Mouse (Mus musculus): ENCODE data around the gene Gstp2. TPM values are rescaled to one million over a fixed set of nuclear protein-coding genes. Genes with fewer than 3 reads are reported as not detected.

The Gstp2 gene
- polyA plus RNA-seq, 1 experiment from 2014 or later: 1.1 TPM

DNA sequence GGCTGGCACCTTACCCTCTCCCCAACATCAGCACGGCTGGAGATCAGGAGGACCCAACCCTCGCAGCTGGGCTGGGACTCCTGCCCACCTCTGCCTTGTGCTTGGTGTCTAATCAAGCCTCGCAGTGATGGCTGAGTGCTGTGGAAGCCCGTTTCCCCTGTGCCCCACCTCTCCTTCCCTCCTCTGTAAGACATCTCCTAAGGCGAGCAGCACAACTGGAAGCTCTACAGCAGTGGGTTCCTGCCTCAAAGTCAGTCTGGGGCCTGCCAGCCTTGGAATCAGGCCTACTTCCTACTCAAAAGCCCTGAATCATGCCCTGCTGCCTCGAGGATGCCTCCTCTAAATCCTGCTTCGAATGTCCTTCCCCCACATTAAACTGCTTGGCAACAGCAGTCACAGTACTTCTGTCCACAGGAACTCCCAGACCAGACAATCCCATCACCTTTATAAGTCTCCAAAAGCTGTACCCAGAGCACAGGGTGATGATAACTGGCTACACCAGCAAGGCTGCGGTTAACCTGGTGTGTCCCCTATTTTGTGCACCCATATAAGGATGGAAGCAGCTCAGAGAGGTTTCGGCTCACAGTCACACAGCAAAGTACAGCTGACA, 46.6 kb downstream of the Gstp2 start:
- 89% methylated on average over 9 of the region's 9 CpGs for WGBS
- no peak for ATAC-seq
- Histone ChIP-seq H3K27me3 (replicated peaks; ENCODE audit: control insufficient read depth, insufficient read depth, low read length) (no peaks in the 10 kb centered on the region), H3K4me3 (replicated peaks; ENCODE audit: low read length) (no peak overlapping the region; the same call in 1 of the 2 replicates), H3K9me3 (ENCODE audit: control insufficient read depth, low read length) (no peaks in the 10 kb centered on the region), H3K9ac (replicated peaks; ENCODE audit: low read depth, low read length) (no peak overlapping the region; the same call in 1 of the 2 replicates), H3K36me3 (ENCODE audit: control insufficient read depth, insufficient read depth) (no peaks in the 10 kb centered on the region), H3K27ac (ENCODE audit: low read length) (no peak overlapping the region), H3K4me2 (ENCODE audit: low read length) (peak overlapping the region; percentile 74), H3K4me1 (replicated peaks; ENCODE audit: control insufficient read depth, insufficient read depth, low read length) (peaks cover 13% of the 10 kb centered on the region)

DNA sequence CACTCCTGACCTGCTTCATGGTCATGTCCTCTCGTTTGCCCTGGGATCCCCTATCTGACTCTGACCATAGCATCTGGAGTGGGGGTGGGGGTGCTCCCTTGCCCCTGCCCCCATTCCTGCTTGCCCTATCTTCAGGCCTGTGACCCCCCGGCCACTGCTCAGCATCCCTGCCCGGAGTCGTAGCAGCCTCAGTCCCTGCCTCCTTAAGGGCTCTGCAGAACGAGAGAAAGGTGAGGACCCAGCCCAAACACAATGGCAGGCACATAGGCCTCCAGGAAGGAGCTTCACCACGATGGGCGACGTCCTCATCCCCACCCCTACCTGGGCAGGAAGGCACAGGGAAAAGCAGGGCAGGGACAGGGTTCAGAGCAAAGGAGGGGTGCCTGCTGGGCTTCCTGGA, 47.5 kb downstream of the Gstp2 start:
- H3K27me3 ChIP-seq (replicated peaks; ENCODE audit: control insufficient read depth, insufficient read depth, low read length): no peaks in the 10 kb centered on the region
- no peaks in the 10 kb centered on the region for H3K36me3 ChIP-seq (ENCODE audit: control insufficient read depth, insufficient read depth)
- ATAC-seq: no peak
- H3K4me1 ChIP-seq (replicated peaks; ENCODE audit: control insufficient read depth, insufficient read depth, low read length): peaks cover 13% of the 10 kb centered on the region
- H3K4me3 ChIP-seq (replicated peaks; ENCODE audit: low read length): no peak overlapping the region
- no peak overlapping the region for H3K4me2 ChIP-seq (ENCODE audit: low read length)
- 68% methylated on average over 8 of the region's 8 CpGs for WGBS
- no peak overlapping the region for H3K27ac ChIP-seq (ENCODE audit: low read length)
- H3K9ac ChIP-seq (replicated peaks; ENCODE audit: low read depth, low read length): no peak overlapping the region
- no peaks in the 10 kb centered on the region for H3K9me3 ChIP-seq (ENCODE audit: control insufficient read depth, low read length)

DNA sequence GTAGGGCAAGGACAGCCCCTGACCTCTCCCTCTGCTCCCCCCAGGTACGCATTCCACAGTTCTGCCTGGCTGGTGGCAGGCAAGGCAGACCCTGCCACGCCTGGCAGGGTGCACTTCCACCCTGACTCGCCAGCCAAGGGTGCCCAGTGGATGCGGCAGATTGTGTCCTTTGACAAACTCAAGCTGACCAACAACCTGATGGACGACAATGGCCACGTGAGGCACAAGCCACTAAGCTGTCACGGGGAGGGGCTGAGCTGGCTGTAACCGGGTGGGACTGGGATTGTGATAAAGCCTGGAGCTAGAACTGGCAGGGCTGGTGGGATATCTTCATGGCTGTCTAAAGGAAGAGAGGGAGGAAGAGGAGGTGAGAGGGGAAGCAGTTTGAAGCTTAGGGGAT, 48.6 kb downstream of the Gstp2 start:
- H3K4me3 ChIP-seq (replicated peaks; ENCODE audit: low read length): no peak overlapping the region
- H3K27me3 ChIP-seq (replicated peaks; ENCODE audit: control insufficient read depth, insufficient read depth, low read length): no peaks in the 10 kb centered on the region
- no peaks in the 10 kb centered on the region for H3K9me3 ChIP-seq (ENCODE audit: control insufficient read depth, low read length)
- ATAC-seq: no peak
- no peak overlapping the region for H3K4me2 ChIP-seq (ENCODE audit: low read length)
- peaks cover 13% of the 10 kb centered on the region for H3K4me1 ChIP-seq (replicated peaks; ENCODE audit: control insufficient read depth, insufficient read depth, low read length)
- WGBS: 65% methylated on average over 8 of the region's 8 CpGs
- no peak overlapping the region for H3K9ac ChIP-seq (replicated peaks; ENCODE audit: low read depth, low read length)
- no peak overlapping the region for H3K27ac ChIP-seq (ENCODE audit: low read length)
- H3K36me3 ChIP-seq (ENCODE audit: control insufficient read depth, insufficient read depth): no peaks in the 10 kb centered on the region

DNA sequence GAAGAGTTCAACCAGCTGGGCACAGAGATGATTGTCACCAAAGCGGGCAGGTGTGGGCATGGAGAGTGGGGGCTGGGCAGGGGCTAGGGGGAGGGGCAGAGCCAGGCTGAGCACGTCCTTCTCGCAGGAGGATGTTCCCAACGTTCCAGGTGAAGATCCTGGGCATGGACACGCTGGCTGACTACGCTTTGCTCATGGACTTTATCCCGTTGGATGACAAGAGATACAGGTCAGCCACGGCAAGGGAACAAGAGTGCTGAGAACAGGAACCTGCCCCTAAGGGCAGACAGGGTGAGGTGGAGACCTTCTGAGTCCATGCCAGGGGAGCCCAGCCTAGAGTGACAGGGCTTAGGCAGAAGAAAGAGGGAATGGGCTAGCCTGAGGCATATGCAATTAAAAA, 49.1 kb downstream of the Gstp2 start:
- H3K4me3 ChIP-seq (replicated peaks; ENCODE audit: low read length): no peak overlapping the region
- peaks cover 13% of the 10 kb centered on the region for H3K4me1 ChIP-seq (replicated peaks; ENCODE audit: control insufficient read depth, insufficient read depth, low read length)
- H3K9me3 ChIP-seq (ENCODE audit: control insufficient read depth, low read length): no peaks in the 10 kb centered on the region
- no peaks in the 10 kb centered on the region for H3K36me3 ChIP-seq (ENCODE audit: control insufficient read depth, insufficient read depth)
- no peak overlapping the region for H3K9ac ChIP-seq (replicated peaks; ENCODE audit: low read depth, low read length)
- 81% methylated on average over 8 of the region's 8 CpGs for WGBS
- H3K27ac ChIP-seq (ENCODE audit: low read length): no peak overlapping the region
- H3K4me2 ChIP-seq (ENCODE audit: low read length): no peak overlapping the region
- ATAC-seq: no peak
- H3K27me3 ChIP-seq (replicated peaks; ENCODE audit: control insufficient read depth, insufficient read depth, low read length): no peaks in the 10 kb centered on the region

DNA sequence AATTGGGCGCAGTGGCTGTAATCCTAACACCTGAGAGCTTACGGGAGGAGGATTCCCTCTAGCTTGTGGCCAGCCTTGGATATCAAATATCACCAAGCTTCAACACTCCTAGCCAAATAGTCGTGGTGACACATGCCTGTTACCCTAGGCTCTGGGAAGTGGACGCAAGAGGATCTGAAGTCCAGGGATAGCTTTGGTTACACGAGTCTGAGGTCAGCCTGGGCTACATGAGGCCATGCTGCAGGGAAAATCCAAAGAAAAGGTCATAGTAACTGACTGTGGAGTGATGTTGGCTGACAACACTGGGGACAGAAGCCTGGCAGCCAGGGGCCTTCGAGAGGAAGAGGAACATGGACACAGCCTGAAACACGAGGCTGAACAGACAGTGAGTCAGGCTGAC, 49.7 kb downstream of the Gstp2 start:
- WGBS: 74% methylated on average over 7 of the region's 7 CpGs
- Histone ChIP-seq H3K4me1 (replicated peaks; ENCODE audit: control insufficient read depth, insufficient read depth, low read length) (peaks cover 8% of the 10 kb centered on the region), H3K4me2 (ENCODE audit: low read length) (no peak overlapping the region), H3K36me3 (ENCODE audit: control insufficient read depth, insufficient read depth) (no peaks in the 10 kb centered on the region), H3K4me3 (replicated peaks; ENCODE audit: low read length) (no peak overlapping the region), H3K9me3 (ENCODE audit: control insufficient read depth, low read length) (no peaks in the 10 kb centered on the region), H3K9ac (replicated peaks; ENCODE audit: low read depth, low read length) (no peak overlapping the region), H3K27me3 (replicated peaks; ENCODE audit: control insufficient read depth, insufficient read depth, low read length) (no peaks in the 10 kb centered on the region), H3K27ac (ENCODE audit: low read length) (no peak overlapping the region)
- ATAC-seq: no peak

DNA sequence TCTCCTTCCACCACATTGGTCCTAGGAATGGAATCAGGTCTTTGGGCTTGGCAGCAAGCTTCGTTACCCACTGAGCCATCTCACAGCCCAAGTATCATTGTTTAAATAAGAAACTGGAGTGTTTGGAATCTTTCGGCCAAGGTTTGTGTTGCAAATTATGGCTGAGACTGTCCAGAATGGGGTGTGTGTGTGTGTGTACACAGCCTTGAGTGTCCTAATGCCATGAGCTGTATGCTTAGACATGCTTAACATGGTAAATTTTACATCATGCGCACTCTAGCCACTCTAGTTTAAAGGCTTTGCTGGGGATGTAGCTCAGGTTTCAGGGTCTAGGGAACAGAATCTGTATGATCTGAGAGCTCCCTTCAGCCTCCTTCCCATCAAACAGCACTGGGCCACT, 50.3 kb downstream of the Gstp2 start:
- no peak for ATAC-seq
- WGBS: 89% methylated on average over 3 of the region's 3 CpGs
- no peak overlapping the region for H3K4me3 ChIP-seq (replicated peaks; ENCODE audit: low read length)
- H3K9me3 ChIP-seq (ENCODE audit: control insufficient read depth, low read length): no peaks in the 10 kb centered on the region
- no peak overlapping the region for H3K27ac ChIP-seq (ENCODE audit: low read length)
- no peak overlapping the region for H3K9ac ChIP-seq (replicated peaks; ENCODE audit: low read depth, low read length)
- no peaks in the 10 kb centered on the region for H3K27me3 ChIP-seq (replicated peaks; ENCODE audit: control insufficient read depth, insufficient read depth, low read length)
- H3K4me2 ChIP-seq (ENCODE audit: low read length): no peak overlapping the region
- H3K4me1 ChIP-seq (replicated peaks; ENCODE audit: control insufficient read depth, insufficient read depth, low read length): peaks cover 6% of the 10 kb centered on the region
- no peaks in the 10 kb centered on the region for H3K36me3 ChIP-seq (ENCODE audit: control insufficient read depth, insufficient read depth)

DNA sequence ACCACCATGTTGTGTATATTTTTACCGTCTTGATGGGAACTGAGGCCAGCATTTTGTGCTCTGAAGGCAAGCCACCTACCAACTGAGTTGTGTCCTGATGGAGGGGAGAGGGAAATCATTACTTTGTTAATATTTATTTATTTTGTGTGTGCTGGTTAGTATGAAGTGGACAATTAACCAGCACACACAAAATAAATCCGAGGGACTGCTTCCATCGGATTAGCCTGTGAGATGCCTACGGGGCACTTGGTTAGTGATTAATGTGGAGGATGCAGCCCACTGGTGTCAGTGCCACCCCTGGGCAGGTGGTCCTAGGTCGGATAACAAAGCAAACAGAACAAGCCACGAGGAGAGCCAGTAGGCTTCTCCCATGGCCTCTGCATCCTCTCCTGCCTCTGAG, 50.9 kb downstream of the Gstp2 start:
- peaks cover 5% of the 10 kb centered on the region for H3K4me1 ChIP-seq (replicated peaks; ENCODE audit: control insufficient read depth, insufficient read depth, low read length)
- H3K36me3 ChIP-seq (ENCODE audit: control insufficient read depth, insufficient read depth): no peaks in the 10 kb centered on the region
- ATAC-seq: no peak
- 68% methylated on average over 6 of the region's 6 CpGs for WGBS
- H3K9me3 ChIP-seq (ENCODE audit: control insufficient read depth, low read length): no peaks in the 10 kb centered on the region
- H3K27me3 ChIP-seq (replicated peaks; ENCODE audit: control insufficient read depth, insufficient read depth, low read length): no peaks in the 10 kb centered on the region
- H3K27ac ChIP-seq (ENCODE audit: low read length): no peak overlapping the region
- H3K4me2 ChIP-seq (ENCODE audit: low read length): no peak overlapping the region
- H3K9ac ChIP-seq (replicated peaks; ENCODE audit: low read depth, low read length): no peak overlapping the region
- H3K4me3 ChIP-seq (replicated peaks; ENCODE audit: low read length): no peak overlapping the region

DNA sequence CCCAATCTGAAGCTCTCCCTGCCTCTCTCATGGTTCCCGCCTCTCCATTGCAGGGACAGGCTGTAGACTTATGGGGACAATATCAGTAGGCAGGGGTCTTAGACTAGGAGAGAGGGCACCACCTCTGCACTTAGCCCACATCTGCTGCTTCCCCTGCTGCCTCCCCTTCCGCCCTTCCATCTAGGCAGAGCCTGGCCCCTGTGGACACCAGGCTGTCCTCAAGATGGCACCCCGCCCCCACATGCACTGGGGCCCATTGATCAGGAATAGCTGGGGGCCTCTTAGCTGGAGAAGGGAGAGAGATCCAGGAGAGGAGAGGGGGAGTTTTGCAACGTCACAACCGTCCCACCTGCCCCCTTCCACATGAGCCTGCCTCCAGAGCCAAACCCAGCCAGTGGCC, 53.4 kb downstream of the Gstp2 start, which contains the start of gene Tbx10:
Gene Tbx10 (plus strand): TSS at position 337 of the 400 bp plus-strand sequence.
- H3K4me1 ChIP-seq (replicated peaks; ENCODE audit: control insufficient read depth, insufficient read depth, low read length): no peaks in the 10 kb centered on the region
- H3K36me3 ChIP-seq (ENCODE audit: control insufficient read depth, insufficient read depth): no peaks in the 10 kb centered on the region
- H3K27me3 ChIP-seq (replicated peaks; ENCODE audit: control insufficient read depth, insufficient read depth, low read length): no peaks in the 10 kb centered on the region
- no peak within 1 kb of the TSS for H3K9ac ChIP-seq (replicated peaks; ENCODE audit: low read depth, low read length)
- H3K4me3 ChIP-seq (replicated peaks; ENCODE audit: low read length): no peak within 1 kb of the TSS
- no peak within 1 kb of the TSS for H3K4me2 ChIP-seq (ENCODE audit: low read length)
- no peak within 1 kb of the TSS for H3K27ac ChIP-seq (ENCODE audit: low read length)
- no peak for ATAC-seq
- 54% methylated on average over 5 of the region's 5 CpGs for WGBS
- H3K9me3 ChIP-seq (ENCODE audit: control insufficient read depth, low read length): no peaks in the 10 kb centered on the region

DNA sequence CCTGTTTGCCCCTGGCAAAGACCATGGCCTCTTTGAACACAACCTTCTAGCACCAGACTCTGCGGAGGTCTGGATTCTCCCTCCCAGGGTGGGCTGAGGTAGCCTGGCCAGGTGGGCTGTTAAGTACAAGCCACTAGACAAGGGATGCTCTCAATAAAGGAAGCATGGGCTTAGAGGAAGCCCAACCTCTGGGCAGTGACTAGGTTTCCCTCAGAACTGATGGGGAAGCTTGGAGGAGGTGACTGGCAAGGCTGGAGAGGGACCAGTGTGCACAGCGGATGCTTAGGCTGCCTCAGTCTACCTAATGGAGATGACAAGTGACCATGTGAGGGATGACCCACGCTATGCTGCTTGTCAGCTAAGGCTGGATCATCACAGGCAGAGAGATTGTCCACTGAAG, 53.9 kb downstream of the Gstp2 start:
- 82% methylated on average over 3 of the region's 3 CpGs for WGBS
- Histone ChIP-seq H3K4me3 (replicated peaks; ENCODE audit: low read length) (no peak overlapping the region), H3K4me1 (replicated peaks; ENCODE audit: control insufficient read depth, insufficient read depth, low read length) (no peaks in the 10 kb centered on the region), H3K9me3 (ENCODE audit: control insufficient read depth, low read length) (no peaks in the 10 kb centered on the region), H3K9ac (replicated peaks; ENCODE audit: low read depth, low read length) (no peak overlapping the region), H3K36me3 (ENCODE audit: control insufficient read depth, insufficient read depth) (no peaks in the 10 kb centered on the region), H3K4me2 (ENCODE audit: low read length) (no peak overlapping the region), H3K27me3 (replicated peaks; ENCODE audit: control insufficient read depth, insufficient read depth, low read length) (no peaks in the 10 kb centered on the region), H3K27ac (ENCODE audit: low read length) (no peak overlapping the region)
- ATAC-seq: no peak

DNA sequence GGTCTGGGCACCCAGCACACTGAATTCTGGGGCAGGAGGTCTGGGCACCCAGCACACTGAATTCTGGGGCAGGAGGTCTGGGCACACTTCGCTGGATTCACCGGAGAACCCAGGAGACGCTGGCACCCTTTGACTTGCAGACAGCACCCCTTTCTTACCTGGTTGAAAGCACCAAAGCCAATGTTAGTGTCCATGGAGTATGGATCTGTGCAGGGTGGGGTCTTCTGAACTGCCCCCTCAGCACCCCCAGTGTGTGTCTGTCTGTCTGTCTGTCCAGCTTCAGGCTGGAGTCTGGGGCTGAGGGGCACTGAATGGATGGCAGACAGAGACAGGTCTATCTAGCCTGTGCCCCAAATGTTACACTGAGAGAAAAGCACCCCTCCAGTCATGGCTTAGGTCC, 54.3 kb downstream of the Gstp2 start:
- no peak for ATAC-seq
- 97% methylated on average over 3 of the region's 3 CpGs for WGBS
- Histone ChIP-seq H3K27ac (ENCODE audit: low read length) (no peak overlapping the region), H3K9me3 (ENCODE audit: control insufficient read depth, low read length) (no peaks in the 10 kb centered on the region), H3K36me3 (ENCODE audit: control insufficient read depth, insufficient read depth) (no peaks in the 10 kb centered on the region), H3K27me3 (replicated peaks; ENCODE audit: control insufficient read depth, insufficient read depth, low read length) (no peaks in the 10 kb centered on the region), H3K4me3 (replicated peaks; ENCODE audit: low read length) (no peak overlapping the region), H3K4me2 (ENCODE audit: low read length) (no peak overlapping the region), H3K9ac (replicated peaks; ENCODE audit: low read depth, low read length) (no peak overlapping the region), H3K4me1 (replicated peaks; ENCODE audit: control insufficient read depth, insufficient read depth, low read length) (no peaks in the 10 kb centered on the region)

Data from forebrain, embryonic 16.5 days (tissue).